Mouse (Mus musculus): ENCODE results near the gene Med27.
"Not testable (repeated sequence)": the region's sequence is repeated elsewhere in the genome, so short reads cannot be mapped to it uniquely, and the experiment has no call there.

Gene Med27

DNA sequence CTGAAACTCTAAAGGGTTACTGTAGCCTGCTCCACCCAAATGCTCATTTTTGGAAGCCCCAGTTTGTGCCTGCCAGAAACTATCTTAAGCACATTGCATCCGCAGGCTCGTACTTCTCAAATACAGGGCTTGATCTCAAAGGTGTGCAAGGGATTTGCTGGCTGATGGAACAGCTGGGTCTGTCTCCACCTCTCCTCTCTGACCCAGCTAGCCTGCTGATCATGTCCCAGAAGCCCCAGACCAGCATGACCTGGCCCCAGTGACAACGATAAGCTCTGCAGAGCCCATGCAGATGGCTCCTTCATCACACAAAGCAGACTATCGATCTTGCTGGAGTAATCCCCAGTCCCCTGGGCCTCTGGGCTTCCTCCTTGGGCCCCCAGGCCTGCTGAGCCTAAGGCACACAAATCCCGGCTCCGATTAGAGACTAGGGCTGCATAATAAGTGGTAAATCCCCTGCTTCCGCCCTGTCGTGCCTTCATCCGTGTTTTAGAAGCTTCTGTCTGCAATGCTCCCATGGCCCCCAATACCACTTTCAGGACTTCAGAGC lies 170.1 kb downstream of the Med27 start:
- in situ Hi-C loops (cut with MboI, MseI): no loop called here

DNA sequence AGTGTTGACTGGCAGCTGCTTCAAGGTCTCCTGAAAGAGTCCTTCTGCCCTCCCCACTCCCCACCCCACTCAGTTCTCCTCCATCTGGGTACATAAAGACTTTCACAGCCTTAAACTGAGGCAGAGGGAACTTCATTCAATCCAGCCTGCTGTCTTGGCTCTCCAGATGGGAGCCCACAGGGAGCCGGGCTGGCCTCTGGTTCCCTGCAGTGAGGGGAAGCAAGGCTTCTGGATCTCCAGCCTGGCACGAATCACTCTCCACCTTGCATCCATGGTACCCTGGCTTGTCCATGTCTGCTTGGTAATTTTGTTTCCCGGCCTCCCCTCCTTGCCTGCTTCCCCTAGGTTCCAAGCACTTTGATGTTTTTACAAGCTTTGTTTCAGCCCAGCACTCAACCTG lies 172.8 kb downstream of the Med27 start:
- in situ Hi-C loops (cut with MboI, MseI): no loop called here

DNA sequence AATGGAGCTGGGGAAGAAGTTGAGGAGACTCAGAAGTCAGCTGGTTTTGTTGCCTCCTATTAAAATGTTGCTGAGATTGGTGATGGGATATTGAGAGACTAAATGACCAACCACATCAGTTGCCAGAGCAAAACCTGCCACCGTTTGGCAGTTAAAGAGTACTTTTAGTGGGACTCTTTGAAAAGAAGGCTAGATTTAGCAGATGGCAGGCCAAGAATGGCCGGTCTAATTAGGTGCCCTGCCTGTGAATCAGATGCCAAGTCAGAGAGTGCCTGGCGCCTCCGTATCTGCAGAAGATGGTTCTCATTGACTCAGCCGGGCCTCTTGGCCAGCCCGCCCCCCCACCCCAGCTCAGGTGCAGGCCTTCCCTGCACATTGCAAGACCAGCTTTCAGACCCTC lies 173.6 kb downstream of the Med27 start:
- in situ Hi-C loops (cut with MboI, MseI): no loop called here

DNA sequence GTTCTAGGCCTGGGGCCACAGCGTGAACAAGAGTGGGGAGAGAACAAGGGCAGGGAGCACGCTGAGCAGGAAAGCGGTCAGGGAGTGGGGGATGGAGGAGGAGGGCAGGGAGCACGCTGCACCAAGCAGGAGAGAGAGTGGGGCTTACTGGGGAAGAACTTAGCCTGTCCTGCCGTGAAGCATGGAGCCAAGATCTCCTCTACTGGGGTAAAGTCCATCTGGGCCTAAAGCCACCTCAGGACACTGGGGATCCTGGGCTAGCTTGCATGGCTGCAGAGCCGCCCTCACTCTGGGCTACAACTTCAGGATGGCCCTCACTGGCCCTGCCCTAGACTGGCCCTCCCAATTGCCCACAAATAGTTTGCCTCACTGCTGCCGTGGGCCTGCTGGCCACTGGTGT lies 174.9 kb downstream of the Med27 start:
- in situ Hi-C loops (cut with MboI, MseI): no loop called here

GRCm38 (mm10) chr2:29523918-29524811 lies 177.5 kb downstream of the Med27 start:
- in situ Hi-C loops (cut with MboI, MseI): no loop called here

- in situ Hi-C loops (cut with MboI, MseI): no loop called here
Measured at GRCm38 (mm10) chr2:29525273-29525805, 178.7 kb downstream of the Med27 start.

- in situ Hi-C loops (cut with MboI, MseI): no loop called here
Measured at GRCm38 (mm10) chr2:29526266-29526665, 179.6 kb downstream of the Med27 start.

DNA sequence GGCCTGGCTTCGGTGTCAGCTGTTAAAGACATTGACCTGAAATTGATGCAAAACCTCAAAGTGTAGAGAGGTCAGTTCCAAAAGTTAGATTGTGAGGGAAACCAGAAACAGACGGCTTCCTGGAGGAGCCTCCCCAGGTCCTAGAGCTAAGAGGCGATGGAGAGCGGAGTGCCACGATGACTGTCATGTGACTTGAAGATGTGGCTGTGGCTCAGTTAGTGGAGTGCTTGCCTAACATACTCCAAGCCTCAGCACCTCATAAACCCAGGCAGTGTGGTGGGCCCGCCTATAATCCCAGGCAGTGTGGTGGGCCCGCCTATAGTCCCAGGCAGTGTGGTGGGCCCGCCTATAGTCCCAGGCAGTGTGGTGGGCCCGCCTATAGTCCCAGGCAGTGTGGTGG lies 180.9 kb downstream of the Med27 start:
- in situ Hi-C loops (cut with MboI, MseI): not testable (repeated sequence)

DNA sequence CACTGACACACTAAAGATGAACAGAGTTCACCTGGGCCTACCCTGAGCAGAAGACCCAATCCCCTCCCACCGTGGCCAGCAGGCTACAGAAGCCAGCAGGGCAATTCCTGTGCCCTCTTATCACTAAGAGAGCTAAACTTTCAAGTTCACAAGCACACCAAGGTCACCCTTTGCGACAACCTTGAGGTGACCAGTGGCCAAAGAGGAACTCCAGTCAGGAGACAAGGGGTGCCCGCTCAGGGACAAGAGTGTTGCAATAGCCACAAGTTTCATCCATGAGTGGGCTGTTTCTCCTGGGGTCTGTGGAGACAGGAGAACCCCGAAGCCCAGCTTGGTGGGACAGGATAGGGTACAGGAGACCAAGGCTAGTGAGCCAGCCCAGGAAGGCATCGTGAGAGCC lies 182.2 kb downstream of the Med27 start:
- in situ Hi-C loops (cut with MboI, MseI): no loop called here

DNA sequence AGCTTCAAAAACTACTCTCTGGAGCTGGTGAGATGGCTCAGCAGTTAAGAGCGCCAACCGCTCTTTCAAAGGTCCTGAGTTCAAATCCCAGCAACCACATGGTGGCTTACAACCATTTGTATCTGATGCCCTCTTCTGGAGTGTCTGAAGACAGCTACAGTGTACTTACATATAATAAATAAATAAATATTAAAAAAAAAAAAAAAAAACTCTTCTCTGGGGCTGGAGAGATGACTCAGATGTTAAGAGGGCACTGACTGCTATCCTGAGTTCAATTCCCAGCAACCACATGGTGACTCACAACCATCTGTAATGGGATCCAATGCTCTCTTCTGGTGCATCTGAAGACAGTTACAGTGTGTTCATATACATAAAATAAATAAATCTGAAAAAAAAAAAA lies 183.2 kb downstream of the Med27 start:
- in situ Hi-C loops (cut with MboI, MseI): not testable (repeated sequence)

DNA sequence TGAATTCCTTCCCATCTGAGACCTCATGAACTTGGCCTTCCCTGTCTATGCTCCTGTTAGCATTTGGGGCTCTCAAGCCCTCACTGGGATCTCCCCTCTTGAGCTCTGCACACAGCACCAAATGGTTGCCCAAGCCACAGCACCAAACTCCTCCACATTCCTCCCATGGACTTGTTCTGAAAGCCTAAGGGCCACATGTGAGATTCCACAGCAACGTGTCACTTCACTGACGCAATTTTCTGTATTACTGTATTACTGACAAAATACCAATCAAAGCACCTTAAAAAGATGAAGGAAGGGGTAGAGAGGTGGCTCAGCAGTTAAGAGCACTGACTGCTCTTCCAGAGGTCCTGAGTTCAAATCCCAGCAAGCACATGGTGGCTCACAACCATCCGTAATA lies 185.6 kb downstream of the Med27 start:
- in situ Hi-C loops (cut with MboI, MseI): no loop called here

DNA sequence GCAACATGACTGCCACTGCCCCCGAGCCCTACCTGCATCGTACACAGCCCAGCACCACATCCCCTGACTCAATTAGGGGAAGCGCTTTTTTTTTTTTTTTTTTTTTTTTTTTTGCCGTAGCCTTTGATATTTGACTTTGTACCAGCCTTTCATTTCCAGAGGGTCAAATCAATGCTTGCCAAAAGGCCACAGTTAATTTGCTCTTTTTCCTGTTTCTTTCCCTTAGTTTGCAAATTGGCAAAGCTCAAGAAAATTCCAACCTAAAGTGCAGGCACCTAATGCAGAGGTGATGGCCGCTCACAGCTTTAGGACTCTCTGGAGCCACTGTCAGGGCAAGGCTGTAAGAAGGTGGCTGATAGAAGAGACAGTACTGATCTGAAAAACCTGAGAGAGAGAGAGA lies 186.3 kb downstream of the Med27 start:
- in situ Hi-C loops (cut with MboI, MseI): no loop called here

GRCm38 (mm10) chr2:29535566-29536244 lies 189.1 kb downstream of the Med27 start:
- in situ Hi-C loops (cut with MboI, MseI): no loop called here

- in situ Hi-C loops (cut with MboI, MseI): no loop called here
Measured at GRCm38 (mm10) chr2:29536481-29536880, 189.9 kb downstream of the Med27 start.

DNA sequence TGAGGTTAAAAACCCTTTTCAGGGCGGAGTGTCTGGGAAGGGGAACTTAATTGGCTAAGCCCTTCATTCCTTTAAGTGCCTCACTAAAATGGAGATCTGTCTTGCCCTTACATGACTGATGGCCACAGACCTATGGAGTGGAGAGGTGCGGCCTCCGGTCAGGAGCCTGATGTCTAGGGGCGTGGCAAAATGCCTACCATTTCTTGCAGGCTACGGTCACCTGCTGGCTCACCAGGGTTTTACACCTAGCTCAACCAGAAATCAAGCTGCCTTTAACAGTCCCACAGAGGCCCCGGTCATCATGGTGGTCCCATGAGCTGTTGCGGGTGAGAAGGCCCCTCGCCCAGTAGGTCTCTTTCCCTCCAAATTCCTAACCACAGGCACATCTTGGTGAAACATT lies 190.7 kb downstream of the Med27 start:
- in situ Hi-C loops (cut with MboI, MseI): no loop called here

DNA sequence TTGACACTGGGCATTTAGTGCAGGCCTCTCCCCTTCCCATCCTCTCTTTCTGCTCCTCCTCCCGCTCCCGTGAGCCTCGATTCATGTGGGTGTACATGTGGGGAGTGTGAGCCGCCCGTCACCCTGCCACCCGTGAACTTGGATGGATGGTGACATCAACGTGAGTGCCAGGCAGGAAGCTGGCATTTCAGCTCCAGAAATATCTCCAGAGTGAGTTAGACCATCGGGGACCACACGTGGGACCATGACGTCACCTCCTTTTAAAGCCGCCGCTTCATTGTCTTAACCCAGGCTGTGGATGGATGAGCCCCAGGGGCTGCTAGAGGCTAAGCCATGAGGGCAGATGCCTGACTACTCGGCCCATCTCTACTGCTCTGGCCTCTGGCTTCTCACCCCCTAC lies 195.4 kb downstream of the Med27 start:
- in situ Hi-C loops (cut with MboI, MseI): no loop called here

GRCm38 (mm10) chr2:29546571-29546970 lies 200.0 kb downstream of the Med27 start:
- in situ Hi-C loops (cut with MboI, MseI): no loop called here

DNA sequence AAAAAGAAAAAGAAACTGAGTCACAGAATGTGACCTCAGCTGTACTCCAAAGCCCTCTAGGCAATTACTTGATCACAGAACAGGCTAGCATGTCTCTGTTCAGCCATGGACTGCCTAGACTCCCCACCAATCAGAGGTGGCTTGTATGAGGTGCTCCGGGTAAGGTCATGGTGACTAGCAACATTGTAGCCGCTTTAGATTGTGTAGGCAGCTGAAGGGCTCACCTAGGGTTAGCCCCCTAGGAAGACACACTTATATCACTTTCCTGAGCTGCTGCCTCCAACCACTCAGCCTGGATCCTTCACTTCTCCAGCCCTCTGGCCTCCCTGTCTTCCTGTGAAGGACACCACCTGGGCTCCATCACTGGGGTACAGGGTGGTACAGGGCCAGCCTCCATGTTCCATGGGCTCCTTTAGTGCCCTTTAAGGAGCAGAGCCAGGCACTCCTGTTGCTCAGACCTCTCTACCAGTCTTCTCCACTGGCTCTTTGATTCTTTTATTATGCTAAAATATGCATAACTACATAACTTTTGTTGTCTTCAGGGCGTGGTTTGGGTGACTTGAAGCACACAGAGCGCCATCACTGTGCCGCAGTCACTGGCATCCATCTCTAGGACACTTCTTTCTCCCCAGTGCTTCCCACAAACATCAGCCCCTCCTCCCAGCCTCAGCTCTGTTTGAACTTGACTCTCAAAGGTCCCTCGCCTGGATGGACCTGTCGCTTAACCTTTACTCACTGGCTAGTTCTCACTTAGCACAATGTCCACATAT lies 205.4 kb downstream of the Med27 start:
- in situ Hi-C loops (cut with MboI, MseI): loop anchor here in 1 of 2 experiments (25.0 kb wide), 1 partner anchor 340 kb away; no protein-coding TSS in a partner anchor

GRCm38 (mm10) chr2:29553945-29554634 lies 207.5 kb downstream of the Med27 start:
- in situ Hi-C loops (cut with MboI, MseI): loop anchor here in 1 of 2 experiments (25.0 kb wide), 1 partner anchor 342 kb away; no protein-coding TSS in a partner anchor

GRCm38 (mm10) chr2:29558561-29558960 lies 211.9 kb downstream of the Med27 start:
- in situ Hi-C loops (cut with MboI, MseI): loop anchor here (5.0 to 25.0 kb wide), 2 partner anchors 346 to 351 kb away; no protein-coding TSS in a partner anchor

DNA sequence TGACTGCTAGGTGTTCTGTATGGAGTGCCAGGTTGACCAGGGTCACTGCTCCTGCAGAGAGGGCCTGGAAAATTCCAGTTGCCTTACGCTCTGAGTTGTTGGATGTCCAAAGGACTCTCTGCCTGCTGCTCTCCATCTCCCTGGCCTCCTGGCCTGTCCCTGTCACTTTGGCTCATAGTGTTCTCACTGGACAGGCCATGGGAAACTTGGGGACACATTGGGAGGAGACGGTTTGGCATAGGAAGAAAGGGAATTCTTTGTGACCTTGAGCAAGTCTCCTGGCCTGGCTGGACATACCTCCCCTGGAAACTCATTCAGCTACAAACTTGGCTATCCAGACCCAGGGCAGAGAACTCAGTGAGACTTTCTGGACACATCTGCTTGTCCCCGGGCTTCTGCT lies 213.3 kb downstream of the Med27 start:
- in situ Hi-C loops (cut with MboI, MseI): loop anchor here (5.0 to 25.0 kb wide), 2 partner anchors 348 to 353 kb away; no protein-coding TSS in a partner anchor
